Mouse (Mus musculus): ENCODE data around the gene Sept9. TPM values are rescaled to one million over a fixed set of nuclear protein-coding genes. Genes with fewer than 3 reads are reported as not detected.
"Not testable (repeated sequence)": the region's sequence is repeated elsewhere in the genome, so short reads cannot be mapped to it uniquely, and the experiment has no call there.

The Sept9 gene
- polyA plus RNA-seq, 1 experiment from 2014 or later: 135 TPM

DNA sequence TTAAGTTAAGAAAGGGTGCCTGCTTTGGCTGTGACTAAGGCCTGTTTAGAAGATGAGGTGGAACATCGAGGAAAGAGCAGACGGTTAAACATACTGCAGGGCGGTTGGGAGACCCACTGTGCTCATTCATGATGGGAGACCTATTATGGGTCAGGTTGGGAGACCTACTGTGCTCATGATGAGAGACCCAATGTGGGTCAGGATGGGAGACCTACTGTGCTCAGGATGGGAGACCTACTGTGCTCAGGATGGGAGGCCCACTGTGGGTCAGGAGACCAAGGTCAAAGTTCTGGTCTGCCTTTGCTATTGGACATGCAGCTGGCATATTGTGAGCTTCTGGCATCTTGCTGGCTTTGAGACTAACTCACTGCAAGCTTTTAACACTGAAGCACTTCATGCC lies 139.6 kb downstream of the Sept9 start:
- Histone ChIP-seq H3K36me3 (peaks cover 7% of the 10 kb centered on the region; the same call in 1 of the 2 replicates), H3K4me2 (no peak overlapping the region), H3K27me3 (no peaks in the 10 kb centered on the region), H3K27ac (no peak overlapping the region; the same call in 1 of the 2 replicates), H3K9ac (no peak overlapping the region), H3K9me3 (no peaks in the 10 kb centered on the region), H3K4me3 (no peak overlapping the region), H3K4me1 (peaks cover 74% of the 10 kb centered on the region)
- no peak for ATAC-seq (ENCODE audit: insufficient number of reproducible peaks, low FRiP score, low TSS enrichment, low read depth)
- 73% methylated on average over 3 of the region's 3 CpGs for WGBS

DNA sequence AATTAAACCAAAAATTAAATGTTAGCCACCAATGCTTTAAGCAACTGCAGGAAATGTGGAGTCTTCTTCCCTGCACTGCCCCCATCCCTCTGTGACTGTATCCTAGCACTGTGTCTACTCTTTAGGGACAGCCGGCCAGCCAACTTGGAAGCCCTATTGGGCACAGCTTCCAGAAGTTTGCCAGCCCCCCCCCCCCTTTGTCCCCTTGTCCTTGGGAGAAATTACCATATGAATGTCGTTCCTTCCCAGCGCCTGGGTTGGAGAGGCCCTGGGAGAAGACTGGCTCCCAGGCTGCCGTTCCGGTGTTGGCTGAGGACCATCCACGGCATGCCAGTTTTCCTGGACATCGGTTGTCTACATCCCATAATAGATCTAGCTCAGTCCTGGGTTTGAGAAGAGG lies 141.8 kb downstream of the Sept9 start:
- peaks cover 82% of the 10 kb centered on the region for H3K4me1 ChIP-seq
- H3K36me3 ChIP-seq: peaks cover 4% of the 10 kb centered on the region; the same call in 1 of the 2 replicates
- no peak for ATAC-seq (ENCODE audit: insufficient number of reproducible peaks, low FRiP score, low TSS enrichment, low read depth)
- H3K9ac ChIP-seq: no peak overlapping the region
- no peaks in the 10 kb centered on the region for H3K27me3 ChIP-seq
- 68% methylated on average over 7 of the region's 7 CpGs for WGBS
- no peak overlapping the region for H3K4me3 ChIP-seq
- no peak overlapping the region for H3K27ac ChIP-seq
- no peaks in the 10 kb centered on the region for H3K9me3 ChIP-seq
- H3K4me2 ChIP-seq: no peak overlapping the region

DNA sequence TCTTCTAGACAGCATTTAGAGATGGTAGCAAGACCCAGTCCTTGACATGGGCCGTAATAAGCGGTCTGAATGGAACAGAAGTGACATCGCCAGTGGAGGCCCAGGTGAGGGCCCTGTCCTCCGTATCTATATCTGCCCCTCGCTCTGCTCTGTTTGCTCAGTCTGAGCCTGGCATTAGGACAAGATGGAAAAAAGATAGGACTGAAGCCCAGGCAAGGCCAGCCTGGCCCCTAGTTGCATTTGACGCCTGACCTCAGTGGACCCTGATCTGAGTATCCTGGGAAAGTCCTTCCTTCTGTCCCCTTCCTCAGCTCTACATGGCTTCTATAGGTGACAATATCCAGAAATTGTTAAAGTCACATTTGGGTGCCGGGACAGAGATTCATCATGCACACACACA lies 142.6 kb downstream of the Sept9 start:
- Histone ChIP-seq H3K27me3 (no peaks in the 10 kb centered on the region), H3K27ac (no peak overlapping the region), H3K9ac (no peak overlapping the region), H3K36me3 (peaks cover 4% of the 10 kb centered on the region; the same call in 1 of the 2 replicates), H3K4me3 (no peak overlapping the region), H3K9me3 (no peaks in the 10 kb centered on the region), H3K4me1 (peaks cover 91% of the 10 kb centered on the region), H3K4me2 (no peak overlapping the region)
- ATAC-seq (ENCODE audit: insufficient number of reproducible peaks, low FRiP score, low TSS enrichment, low read depth): no peak
- whole genome bisulfite sequencing: 94% methylated on average over 7 of the region's 7 CpGs

DNA sequence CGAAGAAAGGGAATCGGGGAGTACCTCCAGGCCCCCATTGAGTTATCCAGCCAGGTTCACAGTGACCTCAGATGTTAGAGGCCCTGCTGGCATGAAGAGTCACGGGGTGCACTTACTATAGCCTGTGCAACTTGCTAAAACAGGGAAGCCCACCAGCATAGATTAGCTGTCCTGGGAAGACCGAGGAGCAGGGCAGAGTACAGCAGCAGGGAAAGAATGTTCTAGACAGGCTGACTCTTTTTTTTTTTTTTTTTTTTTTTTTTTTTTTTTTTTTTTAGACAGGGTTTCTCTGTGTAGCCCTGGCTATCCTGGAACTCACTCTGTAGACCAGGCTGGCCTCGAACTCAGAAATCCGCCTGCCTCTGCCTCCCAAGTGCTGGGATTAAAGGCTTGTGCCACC lies 143.0 kb downstream of the Sept9 start:
- not testable (repeated sequence) for H3K4me2 ChIP-seq; H3K27me3 ChIP-seq; H3K9me3 ChIP-seq; H3K4me3 ChIP-seq; ATAC-seq (ENCODE audit: insufficient number of reproducible peaks, low FRiP score, low TSS enrichment, low read depth); H3K27ac ChIP-seq; H3K36me3 ChIP-seq; H3K9ac ChIP-seq
- H3K4me1 ChIP-seq: peaks cover 95% of the 10 kb centered on the region
- WGBS: 91% methylated on average over 6 of the region's 6 CpGs

- Histone ChIP-seq H3K27me3 (no peaks in the 10 kb centered on the region), H3K9me3 (no peaks in the 10 kb centered on the region), H3K9ac (no peak overlapping the region), H3K4me1 (peaks cover 95% of the 10 kb centered on the region), H3K36me3 (peaks cover 4% of the 10 kb centered on the region; the same call in 1 of the 2 replicates), H3K4me3 (no peak overlapping the region), H3K27ac (peak overlapping the region; percentile 77; the same call in 1 of the 2 replicates), H3K4me2 (no peak overlapping the region)
- ATAC-seq (ENCODE audit: insufficient number of reproducible peaks, low FRiP score, low TSS enrichment, low read depth): no peak
- 78% methylated on average over 5 of the region's 5 CpGs for WGBS
These were observed 144.3 kb downstream of the Sept9 start for GRCm38 (mm10) chr11:117343800-117344199.

- H3K4me3 ChIP-seq: no peak overlapping the region
These were observed 145.0 kb downstream of the Sept9 start for GRCm38 (mm10) chr11:117344339-117345021.

GRCm38 (mm10) chr11:117345022-117345765 lies 145.7 kb downstream of the Sept9 start:
- H3K27ac ChIP-seq: peak overlapping the region; percentile 77
- 0 out of 2 replicates have a peak, but pooled peaks have one; percentile 21 for ATAC-seq (ENCODE audit: insufficient number of reproducible peaks, low FRiP score, low TSS enrichment, low read depth)
- no peak overlapping the region for H3K9ac ChIP-seq
- H3K27me3 ChIP-seq: no peaks in the 10 kb centered on the region
- peaks cover 4% of the 10 kb centered on the region; the same call in 1 of the 2 replicates for H3K36me3 ChIP-seq
- 9% methylated on average over 12 of the region's 12 CpGs for WGBS
- H3K4me3 ChIP-seq: no peak overlapping the region
- H3K4me2 ChIP-seq: peak overlapping the region; percentile 29
- H3K4me1 ChIP-seq: peaks cover 95% of the 10 kb centered on the region
- H3K9me3 ChIP-seq: no peaks in the 10 kb centered on the region

More at GRCm38 (mm10) chr11:117344339-117345021, 145.0 kb downstream of the Sept9 start:
- H3K4me1 ChIP-seq: peaks cover 95% of the 10 kb centered on the region
- H3K27ac ChIP-seq: peak overlapping the region; percentile 77
- no peaks in the 10 kb centered on the region for H3K9me3 ChIP-seq
- no peak for ATAC-seq (ENCODE audit: insufficient number of reproducible peaks, low FRiP score, low TSS enrichment, low read depth)
- H3K27me3 ChIP-seq: no peaks in the 10 kb centered on the region
- H3K9ac ChIP-seq: no peak overlapping the region
- peak overlapping the region; percentile 29; the same call in 1 of the 2 replicates for H3K4me2 ChIP-seq
- peaks cover 4% of the 10 kb centered on the region; the same call in 1 of the 2 replicates for H3K36me3 ChIP-seq
- 35% methylated on average over 11 of the region's 11 CpGs for WGBS

DNA sequence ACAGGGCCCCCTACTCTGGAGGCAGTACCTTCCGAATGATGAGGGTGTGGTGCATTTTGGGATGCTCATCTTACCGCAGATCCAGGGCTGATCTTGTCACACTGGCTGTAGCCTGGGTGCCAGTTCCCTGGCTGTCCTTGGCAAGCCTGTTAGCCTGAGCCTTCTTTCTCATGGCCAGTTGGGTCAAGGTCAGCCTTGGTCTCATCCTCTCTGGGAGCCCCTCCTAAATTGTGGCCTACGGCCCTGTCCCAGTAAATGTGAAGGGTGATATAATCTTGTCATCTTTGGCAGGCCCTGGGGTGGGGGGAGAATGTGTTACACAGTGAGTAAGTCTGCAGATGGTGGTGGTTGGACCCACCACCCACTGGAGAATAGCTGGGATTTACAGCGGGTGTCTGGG lies 147.8 kb downstream of the Sept9 start:
- Histone ChIP-seq H3K9me3 (no peaks in the 10 kb centered on the region), H3K4me2 (no peak overlapping the region), H3K27me3 (no peaks in the 10 kb centered on the region), H3K9ac (no peak overlapping the region), H3K27ac (peak overlapping the region; percentile 82), H3K4me3 (no peak overlapping the region), H3K4me1 (peaks cover 80% of the 10 kb centered on the region), H3K36me3 (peaks cover 12% of the 10 kb centered on the region)
- WGBS: 62% methylated on average over 4 of the region's 4 CpGs
- ATAC-seq (ENCODE audit: insufficient number of reproducible peaks, low FRiP score, low TSS enrichment, low read depth): no peak

DNA sequence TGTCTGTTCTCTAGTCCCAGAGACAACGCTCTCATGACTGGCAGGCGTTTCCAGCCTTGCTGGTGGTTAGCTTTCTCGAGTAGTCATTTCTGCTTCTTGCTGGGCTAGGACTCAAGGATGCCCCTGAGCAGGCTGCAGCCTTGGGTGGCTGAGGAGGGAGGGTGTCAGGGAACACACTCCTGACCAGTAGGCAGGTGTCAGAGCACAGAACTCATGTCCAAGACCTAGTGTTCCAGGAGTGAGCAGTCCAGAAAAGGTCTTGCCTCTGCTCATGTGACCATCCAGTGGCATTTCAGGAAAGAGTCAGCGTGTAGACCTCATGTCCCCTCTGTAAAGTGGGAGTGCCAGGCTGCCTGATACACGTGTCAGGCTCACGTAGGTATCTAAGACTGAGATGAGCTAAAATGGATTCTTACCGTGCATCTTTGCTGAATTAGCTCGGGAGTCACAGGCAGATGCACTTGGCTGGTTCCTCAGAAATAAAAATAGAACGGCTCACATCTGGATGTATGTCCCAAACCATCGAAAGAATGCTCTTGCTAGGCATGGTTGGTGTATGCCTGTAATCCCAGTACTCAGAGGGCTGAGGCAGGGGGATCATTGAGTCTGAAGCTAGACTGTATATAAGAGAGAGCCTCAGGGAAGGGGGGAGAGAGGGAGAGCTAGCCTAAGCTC lies 149.1 kb downstream of the Sept9 start:
- 32% methylated on average over 10 of the region's 10 CpGs for WGBS
- no peak for ATAC-seq (ENCODE audit: insufficient number of reproducible peaks, low FRiP score, low TSS enrichment, low read depth)
- H3K27me3 ChIP-seq: no peaks in the 10 kb centered on the region
- H3K36me3 ChIP-seq: peaks cover 24% of the 10 kb centered on the region
- H3K27ac ChIP-seq: peak overlapping the region; percentile 82
- H3K4me2 ChIP-seq: no peak overlapping the region
- no peak overlapping the region for H3K9ac ChIP-seq
- no peaks in the 10 kb centered on the region for H3K9me3 ChIP-seq
- H3K4me1 ChIP-seq: peaks cover 70% of the 10 kb centered on the region
- H3K4me3 ChIP-seq: no peak overlapping the region

DNA sequence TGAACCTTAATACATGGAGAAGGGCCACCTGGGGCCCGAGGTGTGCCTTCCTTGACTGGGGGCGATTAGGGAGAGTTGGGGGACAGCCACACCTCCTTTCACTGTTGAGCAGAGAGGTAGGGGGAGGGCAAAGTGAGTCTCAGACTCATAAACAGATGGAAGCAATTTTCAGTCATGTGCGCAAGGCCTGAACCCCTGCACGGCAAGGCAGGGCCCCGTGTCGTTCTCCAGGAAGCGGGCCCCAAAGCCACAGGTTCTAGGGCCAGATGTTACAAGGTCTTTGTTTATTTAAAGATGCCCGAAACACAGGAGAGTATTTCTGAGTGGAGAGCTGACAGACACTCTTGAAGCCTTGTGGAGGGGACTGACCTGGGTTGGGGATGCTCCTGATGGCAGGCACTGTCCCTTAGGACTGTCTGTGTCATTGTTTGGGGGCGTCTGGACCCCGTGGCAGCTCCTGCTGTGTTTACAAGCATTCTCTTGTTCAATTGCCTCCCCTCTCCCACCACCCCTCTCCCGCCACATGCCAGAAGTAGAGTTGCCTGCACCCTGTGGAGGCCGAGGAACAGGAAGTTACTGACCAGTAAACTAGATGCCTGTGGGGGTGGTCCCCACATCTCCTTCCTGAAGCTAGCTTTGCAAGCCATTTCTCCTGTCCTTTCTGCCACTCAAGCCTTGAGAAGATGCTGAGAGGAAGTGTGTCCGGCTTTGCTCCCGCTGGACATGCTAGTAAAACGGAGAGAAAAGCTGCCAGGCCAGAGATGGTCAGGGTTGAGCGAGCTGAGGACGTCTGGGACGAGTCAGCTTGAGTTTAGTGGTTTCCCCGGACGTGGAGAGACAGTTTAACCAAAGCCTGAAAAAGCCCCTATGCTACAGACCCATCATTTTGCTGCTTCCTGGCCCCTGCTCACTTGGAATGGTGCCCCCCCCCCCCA lies 150.2 kb downstream of the Sept9 start:
- no peak for ATAC-seq (ENCODE audit: insufficient number of reproducible peaks, low FRiP score, low TSS enrichment, low read depth)
- 18% methylated on average over 20 of the region's 20 CpGs for WGBS
- Histone ChIP-seq H3K36me3 (peaks cover 36% of the 10 kb centered on the region), H3K9ac (no peak overlapping the region), H3K4me3 (no peak overlapping the region), H3K27me3 (no peaks in the 10 kb centered on the region), H3K9me3 (no peaks in the 10 kb centered on the region), H3K27ac (peak overlapping the region; percentile 82), H3K4me1 (peaks cover 59% of the 10 kb centered on the region), H3K4me2 (no peak overlapping the region)
